Mouse (Mus musculus) adrenal gland, postnatal 36 days (tissue): ENCODE measurements around the gene Lck. TPM values are rescaled to one million over a fixed set of nuclear protein-coding genes. Genes with fewer than 3 reads are reported as not detected.

Source experiments
- DNase-seq, 2 experiments: peaks; one replicate each; pipeline ENCODE4 v3.0.0; 2021; ENCODE audit warnings: mixed read lengths in 1 of 2
- long read RNA-seq, 2 experiments: library from polyadenylated mRNA; stranded (forward); transcript quantifications; one replicate each; pipeline ENCODE4 v2.0.0; 2021; ENCODE audit warnings: borderline sequencing depth in 2 of 2
- total RNA-seq, 2 experiments: library from RNA; stranded (reverse); gene quantifications; 2 replicates each; pipeline ENCODE4 v1.2.3; 2021

Lck gene
- total RNA-seq: 1 to 10 TPM; 2.7 to 5.2 TPM
- long read RNA-seq, experiment 1, partial matches to known transcripts: 4 of 7 reads
- long read RNA-seq, experiment 1, other reads (novel, unspliced or antisense): 2 of 7 reads
- long read RNA-seq, experiment 2, partial matches to known transcripts: 0 of 1 reads
- long read RNA-seq, experiment 2, other reads (novel, unspliced or antisense): 1 of 1 reads

DNA sequence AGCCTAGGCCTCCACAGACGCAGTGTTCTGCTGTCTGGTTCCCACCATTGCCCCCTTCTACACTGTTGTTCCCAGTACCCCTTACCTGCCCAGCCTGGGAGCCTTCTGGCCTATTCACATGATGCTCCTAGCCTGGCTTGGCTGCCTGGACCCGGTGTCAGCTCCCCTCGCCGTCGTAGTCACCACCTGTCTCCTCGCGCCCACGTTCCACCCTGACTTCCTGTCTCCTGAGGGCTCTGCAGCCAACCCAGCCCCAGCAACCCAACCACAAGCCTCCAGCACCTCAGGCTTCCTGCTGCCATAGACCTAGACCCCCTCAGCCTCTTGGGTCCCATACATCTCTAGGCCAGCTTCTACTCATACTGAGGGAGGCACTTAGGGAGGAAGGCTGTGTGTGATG, at the start of gene Lck:
Lck (minus strand) TSS at position 212 of the 400 bp plus-strand sequence.
- DNase-seq: no peak

DNA sequence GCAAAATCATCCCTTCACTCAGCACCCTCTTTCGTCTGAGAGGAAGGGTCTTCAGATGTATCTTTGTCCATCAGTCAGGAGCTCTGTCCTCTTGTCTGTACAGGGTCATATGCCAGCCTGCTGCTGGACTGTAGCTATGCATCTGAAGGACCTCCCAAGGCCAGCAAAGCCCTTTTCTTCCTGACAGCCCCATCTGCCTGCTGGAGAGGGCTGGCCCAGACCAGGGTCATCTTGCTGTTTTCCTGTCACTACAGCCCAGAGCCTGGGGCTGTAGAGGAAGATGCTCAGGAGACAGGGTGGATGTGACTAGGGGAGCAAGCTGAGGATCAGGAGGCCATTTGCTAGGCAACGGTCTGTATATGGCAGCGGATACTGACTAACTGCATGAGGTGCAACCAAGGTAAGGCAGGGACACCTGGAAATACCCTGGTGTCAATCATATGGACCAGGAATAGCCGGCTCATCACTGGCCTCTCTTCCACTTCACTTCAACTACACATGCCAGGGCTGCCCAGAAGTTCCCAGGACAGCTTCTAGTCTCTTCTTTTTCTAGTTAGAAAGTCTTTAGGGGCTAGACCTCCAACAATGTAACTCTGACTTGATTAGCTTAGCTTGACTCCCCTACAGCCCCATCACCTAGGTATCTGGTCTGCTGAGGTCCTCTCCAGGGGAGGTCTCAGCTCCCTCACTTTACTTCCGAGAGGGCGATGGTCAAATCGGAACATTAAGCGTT, 49.5 kb upstream of the Lck start:
- DNase-seq: no peak

DNA sequence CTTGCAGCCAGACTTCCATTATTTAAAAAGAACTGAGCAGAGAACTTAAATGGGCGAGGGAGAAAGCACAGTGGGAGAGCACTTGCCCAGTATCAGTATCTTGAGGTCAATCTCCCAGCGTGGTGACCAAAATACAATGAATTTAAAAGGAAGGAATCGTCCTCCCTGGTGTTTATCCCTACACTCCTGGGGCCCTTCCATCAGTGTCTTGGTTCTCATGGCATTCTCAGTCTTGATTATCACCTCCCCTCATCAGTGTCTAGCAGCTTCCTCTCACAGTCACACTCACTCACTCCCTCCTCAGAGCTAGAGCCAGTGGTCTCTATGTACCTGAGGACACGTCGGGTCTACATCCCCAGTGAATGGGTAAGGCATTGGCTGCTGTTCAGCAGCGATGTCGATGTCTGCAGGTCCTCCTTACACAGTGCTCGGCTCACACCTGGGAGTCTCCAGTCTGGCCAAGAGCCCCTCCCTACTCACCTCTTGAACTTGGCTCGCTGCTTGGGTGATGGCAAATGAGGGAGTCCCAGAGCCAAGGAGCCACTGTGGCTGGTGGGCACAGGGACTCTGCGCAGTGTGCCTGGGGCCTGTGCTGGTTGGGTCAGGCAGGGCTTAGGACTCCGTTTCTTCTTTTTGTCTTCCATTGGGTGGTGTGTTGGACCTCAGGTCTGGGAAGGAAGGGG, 48.8 kb upstream of the Lck start:
- no peak for DNase-seq

DNA sequence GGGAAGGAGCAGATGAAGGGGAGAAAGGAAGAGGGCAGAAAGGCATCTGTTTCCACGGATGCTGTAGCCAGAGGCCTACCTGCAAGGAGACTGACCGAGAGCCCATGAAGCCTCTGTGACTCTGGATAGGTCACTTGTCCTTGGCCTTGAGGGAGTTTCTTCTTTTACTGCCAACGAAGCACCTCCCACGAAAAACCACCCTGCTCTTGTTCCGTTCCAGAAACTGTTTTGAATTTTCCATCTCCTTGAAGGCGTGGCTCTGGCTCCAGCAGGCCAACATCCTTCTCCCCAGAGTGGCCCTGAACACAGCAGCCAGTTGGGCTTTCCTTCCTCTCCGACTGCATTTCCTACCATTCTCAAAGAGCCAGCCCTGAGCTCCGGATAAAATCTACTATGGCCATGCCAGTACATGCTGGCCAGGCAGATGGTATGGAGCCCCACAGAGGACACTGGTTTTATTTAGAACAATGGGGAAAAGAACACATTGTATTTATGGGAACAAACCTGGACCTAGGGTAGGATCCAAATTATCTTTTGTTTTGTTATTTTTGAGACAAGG, 47.9 kb upstream of the Lck start:
- peak; percentile 42 to 56 for DNase-seq

DNA sequence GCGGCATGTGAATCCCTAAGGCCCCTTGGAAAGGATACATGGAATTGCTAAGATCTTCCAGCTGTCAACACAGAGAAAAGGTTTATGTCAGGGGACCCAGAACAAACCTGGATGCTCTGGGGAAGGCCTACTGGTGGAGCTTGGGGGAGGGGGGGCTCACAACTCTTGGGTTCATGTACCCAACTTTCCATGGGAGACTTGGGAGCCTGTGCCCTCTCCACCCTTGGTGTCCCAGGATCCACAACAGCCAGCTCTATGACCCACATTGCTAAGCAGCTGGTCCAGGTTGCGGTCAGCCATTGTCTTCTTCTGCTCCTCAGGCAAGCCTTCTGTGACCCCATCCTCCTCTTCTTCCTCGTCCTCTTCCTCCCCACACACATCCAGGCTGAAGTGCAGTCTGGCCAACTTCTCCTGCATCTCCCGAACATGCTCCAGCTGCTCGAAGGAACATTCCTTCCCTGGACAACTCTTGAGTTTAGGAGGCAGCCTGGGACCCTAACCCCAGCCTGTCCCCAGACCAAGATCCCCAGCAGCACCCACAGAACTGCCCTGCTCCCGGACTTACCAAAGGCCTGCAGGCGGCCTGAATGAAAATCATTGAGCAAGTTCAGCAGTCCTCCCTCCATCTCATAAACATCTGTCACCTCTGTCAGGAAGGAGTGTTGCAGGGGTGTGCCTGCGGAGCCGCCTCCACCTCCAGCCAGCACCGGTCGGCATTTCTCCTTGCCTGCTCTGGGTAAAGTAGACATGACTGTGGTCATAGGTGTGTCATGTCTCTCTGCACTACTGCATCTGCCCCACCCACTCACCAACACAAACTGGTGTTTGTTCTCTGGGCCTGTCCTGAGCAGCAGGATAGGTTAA, 47.2 kb upstream of the Lck start:
- DNase-seq: no peak

DNA sequence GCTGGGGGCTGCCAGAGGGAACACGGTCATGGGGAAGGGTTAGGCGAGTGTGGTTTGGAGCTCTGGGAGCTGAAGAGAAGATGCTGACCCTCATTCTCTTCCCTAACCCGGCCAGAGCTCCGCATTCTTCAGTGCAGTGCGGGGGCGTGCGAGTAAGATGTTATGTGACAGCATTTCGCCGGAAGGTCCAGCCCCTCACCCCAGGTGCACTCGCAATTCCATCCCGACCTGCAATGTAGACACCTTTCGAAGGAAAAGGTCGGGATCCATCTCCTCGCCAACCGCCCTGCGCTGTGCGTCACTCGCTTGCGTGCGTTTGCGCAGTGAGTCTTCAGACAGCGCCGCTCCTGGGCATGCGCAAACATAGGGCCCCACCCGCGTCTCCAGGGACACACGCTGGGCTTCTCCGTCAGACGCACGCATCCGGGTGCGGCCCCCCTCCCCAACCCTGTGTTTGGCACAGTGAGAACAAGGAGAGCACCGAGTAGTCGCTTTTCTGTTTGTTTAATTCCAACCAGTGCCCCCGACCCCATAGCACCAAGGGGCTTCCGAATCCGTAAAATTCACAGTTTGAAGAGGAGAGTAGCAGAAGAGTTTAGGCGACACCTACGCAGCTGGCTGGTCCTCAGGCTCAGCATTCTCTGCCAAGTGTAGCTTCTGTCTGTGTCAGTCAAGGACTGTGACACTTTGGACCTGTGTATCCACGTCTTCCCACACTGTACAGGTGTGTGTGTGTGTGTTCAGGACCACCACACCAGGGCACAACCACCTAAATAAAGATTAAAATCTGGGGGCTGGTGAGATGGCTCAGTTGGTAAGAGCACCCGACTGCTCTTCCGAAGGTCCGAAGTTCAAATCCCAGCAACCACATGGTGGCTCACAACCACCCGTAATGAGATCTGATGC, 45.6 kb upstream of the Lck start, which contains the start of gene Iqcc:
Iqcc (minus strand) TSS at position 314 of the 906 bp plus-strand sequence.
- DNase-seq: peak; percentile 97

DNA sequence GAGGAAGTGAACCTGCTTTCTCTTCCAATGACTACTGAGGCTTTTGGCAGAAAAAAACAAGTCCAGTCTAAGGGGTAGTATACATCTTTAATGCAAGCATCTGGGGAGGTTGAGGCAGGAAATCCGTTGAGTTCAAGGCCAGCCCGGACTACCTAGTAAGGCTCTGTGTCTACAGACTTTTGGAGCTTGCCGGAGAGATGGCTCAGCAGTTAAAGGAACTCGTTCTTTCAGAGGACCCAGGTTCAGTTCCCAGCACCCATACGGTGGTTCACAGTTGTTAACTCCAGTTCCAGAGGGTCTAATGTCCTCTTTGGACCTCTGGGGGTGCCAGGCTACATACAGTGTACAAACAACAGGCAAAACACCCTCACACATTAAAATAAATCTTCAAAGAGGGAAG, 44.6 kb upstream of the Lck start:
- DNase-seq: no peak

DNA sequence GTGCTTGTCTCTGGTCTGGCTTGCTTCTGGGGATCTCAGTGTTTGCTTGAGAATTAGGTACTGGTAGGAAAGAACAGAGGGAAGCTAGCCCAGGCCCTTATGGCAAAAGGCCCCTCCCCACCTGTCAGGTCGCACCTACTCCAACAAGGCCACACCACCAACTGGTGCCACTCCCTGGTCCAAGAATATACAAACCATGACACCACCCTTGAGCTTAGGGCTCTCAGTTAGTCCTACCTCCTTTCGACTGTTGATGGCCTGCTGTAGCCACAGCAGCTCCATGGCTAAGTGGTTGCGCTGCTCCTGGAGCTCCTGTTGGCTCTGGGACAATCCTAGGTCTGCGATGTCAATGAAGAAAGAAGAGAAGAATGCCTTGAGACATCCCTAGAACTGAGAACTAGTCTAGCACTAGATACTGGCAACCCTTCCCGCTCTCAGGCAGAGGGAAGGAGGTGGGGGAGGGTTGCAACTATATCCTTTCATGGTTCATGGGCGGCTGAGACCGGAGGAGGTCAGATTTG, 43.7 kb upstream of the Lck start:
- no peak for DNase-seq

DNA sequence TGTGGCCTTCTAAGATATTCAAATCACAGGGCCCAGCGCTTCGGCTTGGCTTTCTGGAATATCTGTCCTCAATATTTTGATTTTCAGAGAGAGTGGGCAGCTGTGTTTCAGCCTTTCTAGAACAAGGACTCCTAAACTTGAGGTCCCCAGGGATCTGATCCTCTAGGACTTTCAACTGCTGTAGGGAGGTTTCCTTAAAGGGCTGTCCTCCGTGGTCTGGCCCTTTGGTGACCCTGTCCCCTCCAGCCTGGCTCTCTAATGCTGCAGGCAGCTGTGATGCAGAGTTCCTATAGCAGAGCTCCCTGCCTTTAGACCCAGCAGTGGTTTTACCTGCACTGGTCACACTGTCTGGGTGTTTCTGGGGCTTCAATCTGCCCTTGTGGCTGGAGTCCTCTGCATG, 43.2 kb upstream of the Lck start:
- DNase-seq: no peak

DNA sequence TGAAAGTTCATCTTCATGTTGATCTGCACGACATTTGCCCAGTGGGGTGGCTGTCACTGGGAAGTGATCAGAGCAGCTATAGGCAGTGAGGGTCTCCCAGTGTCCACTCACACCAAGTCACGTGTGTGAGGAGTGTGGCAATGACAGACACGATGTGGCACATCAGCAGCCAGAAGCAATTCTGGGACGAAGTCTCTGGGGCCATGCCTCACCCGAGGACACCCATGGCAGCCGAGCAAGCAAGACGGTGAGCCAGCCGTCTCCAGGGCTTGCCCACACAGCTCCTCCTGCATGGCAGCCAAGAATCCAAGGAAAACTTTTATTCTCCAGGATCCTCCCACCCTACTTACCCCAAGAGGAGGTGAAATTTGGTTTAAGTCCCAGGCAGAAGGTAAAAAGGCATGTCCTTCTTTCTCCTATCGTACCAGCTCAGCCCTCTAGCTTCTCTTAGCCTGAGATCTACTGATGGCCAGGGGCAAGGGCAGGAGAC, 42.4 kb upstream of the Lck start:
- DNase-seq: no peak

DNA sequence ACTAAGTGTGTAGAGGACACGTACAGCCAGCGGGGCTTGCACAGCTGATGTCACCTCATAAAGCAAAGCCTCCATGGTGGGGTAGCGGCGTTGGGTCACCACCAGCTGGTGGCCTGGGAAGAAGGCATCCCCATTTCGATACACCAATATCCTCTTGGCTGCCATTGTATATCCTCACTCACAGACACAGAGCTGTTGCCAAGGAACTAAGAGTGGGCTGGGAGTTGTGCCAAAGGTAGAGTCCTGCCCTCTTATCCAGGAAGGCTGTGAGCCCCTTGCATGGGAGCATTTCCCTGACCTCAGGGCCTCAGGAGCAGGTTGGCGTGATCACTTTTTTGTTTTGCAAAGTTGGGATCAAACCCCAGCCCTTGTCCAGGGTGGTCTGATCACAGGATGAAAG, 40.7 kb upstream of the Lck start, which contains the start of gene Dcdc2b:
Dcdc2b (minus strand) TSS at position 165 of the 400 bp plus-strand sequence.
- no peak for DNase-seq

DNA sequence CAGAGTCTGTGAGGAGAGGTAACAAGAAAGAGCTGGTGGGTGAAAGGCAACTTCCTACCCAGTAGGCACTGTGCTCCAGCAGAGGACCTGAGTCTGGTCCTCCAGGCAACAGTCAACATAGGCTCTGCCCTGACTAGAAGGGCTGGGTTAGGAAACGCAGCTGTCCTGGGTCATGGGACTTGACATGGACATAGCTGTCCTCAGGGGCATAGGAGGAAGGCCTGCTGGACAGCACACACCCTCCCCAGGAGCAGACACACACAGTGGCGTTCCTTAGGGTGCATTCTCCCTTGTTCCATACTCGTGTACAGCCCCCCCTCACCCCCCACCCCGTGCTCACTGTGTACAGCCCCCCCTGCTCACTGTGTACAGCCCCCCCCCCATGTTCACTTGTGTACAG, 37.0 kb upstream of the Lck start:
- no peak for DNase-seq

DNA sequence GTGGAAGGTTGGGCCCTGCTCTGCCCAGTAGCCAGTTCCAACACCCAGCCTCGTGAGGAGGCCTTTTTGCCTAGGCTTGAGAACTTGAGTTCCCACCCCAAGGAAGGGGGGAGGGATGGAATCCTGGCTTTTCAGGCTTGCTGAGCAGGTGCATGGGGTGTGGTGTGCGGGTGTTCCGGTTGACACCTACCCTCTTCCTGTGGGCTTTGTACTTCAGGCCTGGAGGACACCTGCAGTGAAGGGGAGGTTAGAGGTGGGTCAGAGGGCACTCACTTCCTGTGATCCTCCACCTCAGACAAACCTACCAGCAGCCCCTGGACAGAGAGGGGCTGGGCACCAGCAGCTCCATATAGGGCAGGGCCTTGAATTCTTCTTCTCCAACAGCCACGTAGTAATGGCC, 36.6 kb upstream of the Lck start:
- no peak for DNase-seq

DNA sequence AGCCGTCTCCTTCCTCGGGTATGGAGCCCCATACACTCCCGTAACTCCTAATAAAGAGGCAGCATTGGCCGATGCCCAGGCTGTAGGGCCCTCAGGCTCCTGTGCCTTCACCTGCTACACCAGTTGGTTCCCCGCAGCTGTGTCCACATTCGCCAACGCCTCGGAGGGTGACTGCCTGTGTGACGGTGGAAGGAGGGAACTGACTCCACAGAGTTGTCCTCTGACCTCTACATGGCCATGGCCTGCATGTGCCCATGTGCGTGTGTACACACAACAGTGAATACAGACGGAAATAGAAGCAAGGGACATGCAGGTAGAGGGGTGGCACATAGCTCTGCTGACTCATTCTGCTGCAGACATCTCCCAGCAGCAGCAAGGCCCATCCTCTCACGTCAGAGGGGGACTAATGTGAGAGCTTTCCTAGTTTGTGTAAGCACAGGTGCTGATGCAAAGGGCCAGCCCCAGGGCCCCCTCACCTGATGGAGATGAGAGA, 35.7 kb upstream of the Lck start:
- DNase-seq: no peak

DNA sequence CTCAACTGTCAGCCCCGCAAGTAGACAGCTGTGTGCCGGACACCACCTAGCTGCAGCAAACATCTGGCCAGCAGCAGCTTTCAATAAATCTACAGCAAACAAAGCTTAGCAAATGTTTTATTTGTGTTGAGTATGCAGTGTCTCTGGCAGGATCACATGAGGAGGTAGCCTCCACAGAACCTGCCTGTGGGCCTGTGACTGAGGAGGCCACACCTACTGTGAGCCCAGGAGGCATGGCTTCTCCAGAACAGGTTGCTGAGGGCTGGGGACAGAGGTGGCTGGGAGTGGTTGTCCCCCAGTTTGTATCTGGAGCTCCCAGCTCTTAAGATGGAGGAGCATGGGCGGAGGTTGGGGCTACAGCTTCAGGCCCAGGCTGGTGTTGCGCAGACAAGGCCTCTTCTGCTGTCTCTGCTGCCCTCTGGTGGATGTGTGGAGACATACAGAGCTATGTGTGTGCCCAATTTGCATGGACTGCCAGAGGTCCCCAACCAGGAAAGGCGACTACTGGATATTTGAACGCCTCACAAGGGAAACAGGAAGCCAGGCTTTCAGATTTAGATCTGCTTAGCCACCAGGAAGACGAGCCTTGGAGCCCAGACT, 35.1 kb upstream of the Lck start:
- DNase-seq: peak; percentile 80 to 88

DNA sequence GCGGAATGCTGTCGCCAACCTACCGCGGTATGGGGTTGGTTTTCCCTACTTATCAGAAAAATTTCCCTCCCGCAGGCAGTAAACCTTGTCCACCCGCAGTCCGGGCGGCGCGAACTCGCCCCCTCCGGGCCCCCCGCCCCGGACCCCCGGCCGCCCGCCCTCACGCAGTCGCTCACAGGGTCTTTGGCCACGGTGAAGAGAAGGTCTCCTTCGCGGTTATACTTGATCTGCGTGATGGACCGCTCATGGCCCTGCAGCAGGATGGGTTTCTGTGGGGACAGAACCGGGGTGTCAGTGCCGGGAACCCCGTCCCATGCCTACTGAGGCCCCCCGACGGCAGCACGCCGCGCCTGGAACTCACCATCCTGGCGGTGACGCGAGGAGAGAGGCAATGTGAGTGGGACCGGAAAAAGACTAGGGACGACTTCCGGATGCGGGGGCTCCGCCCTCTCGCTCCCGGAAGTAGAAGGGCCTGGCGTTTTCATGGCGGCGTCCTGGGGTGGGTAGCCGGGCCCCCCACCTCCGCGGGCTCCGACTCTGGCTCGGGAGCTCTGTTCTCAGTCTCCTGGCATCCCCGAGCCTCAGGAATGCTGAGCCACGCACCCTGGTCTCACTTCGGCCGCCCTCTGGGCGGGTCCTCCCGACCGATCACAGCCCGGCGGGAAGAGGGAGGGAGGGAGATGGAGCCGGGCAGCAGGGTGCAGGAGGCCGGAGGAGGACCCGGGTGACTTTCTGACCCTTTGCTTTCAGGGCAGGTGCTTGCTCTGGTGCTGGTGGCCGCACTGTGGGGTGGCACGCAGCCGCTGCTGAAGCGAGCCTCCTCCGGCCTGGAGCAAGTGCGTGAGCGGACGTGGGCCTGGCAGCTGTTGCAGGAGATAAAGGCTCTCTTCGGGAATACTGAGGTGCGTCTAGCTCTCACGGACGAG, 27.1 kb upstream of the Lck start, which contains the start of the genes Eif3i and Tmem234:
Eif3i (minus strand) TSS at position 416 of the 926 bp plus-strand sequence.
Tmem234 (plus strand) TSS at position 436 of the 926 bp plus-strand sequence.
- DNase-seq: peak; percentile 89 to 91

DNA sequence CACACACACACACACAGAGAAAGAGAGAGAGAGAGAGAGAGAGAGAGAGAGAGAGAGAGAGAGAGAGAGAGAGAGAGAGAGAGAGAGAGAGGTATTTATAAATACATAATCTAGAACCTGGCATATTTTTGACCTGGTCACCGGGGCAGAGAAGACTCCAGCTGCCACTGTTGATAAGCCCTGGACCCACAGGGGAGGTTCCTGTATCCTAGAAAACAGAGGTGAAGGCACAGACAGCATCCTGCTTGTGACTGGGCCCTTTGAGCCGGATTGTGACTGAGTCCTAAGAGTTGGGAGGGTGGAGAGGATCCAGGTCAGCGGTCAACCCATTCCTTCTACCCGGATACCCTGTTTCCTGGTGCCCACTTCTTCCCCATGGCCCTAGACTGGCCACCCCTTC, 15.4 kb upstream of the Lck start:
- no peak for DNase-seq

DNA sequence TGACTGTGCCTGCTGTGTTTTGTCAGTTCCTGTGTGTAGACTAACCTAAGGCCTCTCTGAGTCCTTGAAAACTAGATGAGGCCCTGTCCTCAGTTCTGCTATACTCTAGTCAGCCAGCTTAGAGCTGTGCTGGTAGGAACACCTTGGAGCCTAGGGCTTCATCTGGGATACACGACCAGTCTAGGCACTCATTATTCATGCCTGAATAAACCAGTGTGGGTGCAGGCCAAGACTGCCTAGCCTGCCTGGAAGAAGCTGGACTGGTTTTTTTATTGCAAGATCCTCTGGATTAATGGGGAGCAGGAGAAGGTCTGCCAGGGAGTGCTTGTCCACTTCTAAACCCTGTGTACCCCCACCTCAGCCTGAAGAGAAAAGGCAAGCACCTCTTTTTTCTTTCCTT, 13.5 kb upstream of the Lck start:
- DNase-seq: no peak
